Mouse (Mus musculus) cerebellum, adult 2 months (tissue): ENCODE results near the gene Mad1l1. TPM values are rescaled to one million over a fixed set of nuclear protein-coding genes. Genes with fewer than 3 reads are reported as not detected.
A peak's percentile ranks its signal among the peaks of the same experiment; 100 is the strongest.

Source experiments
- DNase-seq, 2 experiments: peaks; one replicate each; pipeline ENCODE4 v3.0.0; 2021
- H3K27ac ChIP-seq: fragments of 200-500 bp; 2 replicates; pipeline ENCODE4 v1.5.1; 2012; ENCODE audit warnings: low read length, control low read depth, inconsistent platforms; ENCODE audit not compliant: insufficient read depth
- H3K27me3 ChIP-seq: fragments of 200-500 bp; 2 replicates; pipeline ENCODE4 v1.6.1; 2012; ENCODE audit warnings: inconsistent platforms, mild to moderate bottlenecking, low read length, moderate library complexity; ENCODE audit not compliant: control insufficient read depth, insufficient read depth
- H3K4me1 ChIP-seq: fragments of 200-500 bp; 2 replicates; pipeline ENCODE4 v1.6.1; 2011; ENCODE audit warnings: low read length; ENCODE audit not compliant: control insufficient read depth, insufficient read depth
- H3K4me3 ChIP-seq: fragments of 200-500 bp; replicated peaks from 2 replicates; pipeline ENCODE3; 2011; ENCODE audit warnings: mild to moderate bottlenecking, low read depth, low read length, control low read depth; ENCODE audit not compliant: insufficient read depth
- CTCF ChIP-seq: fragments of 200-500 bp; IDR thresholded peaks from 2 replicates; pipeline ENCODE4 v1.5.1; 2011; ENCODE audit warnings: low read depth, mild to moderate bottlenecking, control low read depth, low read length, moderate library complexity, borderline replicate concordance; ENCODE audit not compliant: insufficient read depth
- POLR2A ChIP-seq: fragments of 200-500 bp; IDR thresholded peaks from 2 replicates; pipeline ENCODE4 v1.6.1; 2011; ENCODE audit warnings: low read length, control low read depth, borderline replicate concordance; ENCODE audit not compliant: insufficient read depth
- WGBS: fragments of 180-500 bp; shearing (Covaris S2); methylation state at CpG from one replicate; pipeline ENCODE4 v1.1.7; 2018; 5-methylcytosine and 5-hydroxymethylcytosine counted together
- polyA plus RNA-seq: library from polyadenylated mRNA; depleted of rRNA; stranded (reverse); fragments of >200 nt; gene quantifications from 2 replicates; pipeline ENCODE4 v1.2.3, GENCODE M21; 2012

Gene Mad1l1
- polyA plus RNA-seq, 1 experiment = 25.3 TPM

DNA sequence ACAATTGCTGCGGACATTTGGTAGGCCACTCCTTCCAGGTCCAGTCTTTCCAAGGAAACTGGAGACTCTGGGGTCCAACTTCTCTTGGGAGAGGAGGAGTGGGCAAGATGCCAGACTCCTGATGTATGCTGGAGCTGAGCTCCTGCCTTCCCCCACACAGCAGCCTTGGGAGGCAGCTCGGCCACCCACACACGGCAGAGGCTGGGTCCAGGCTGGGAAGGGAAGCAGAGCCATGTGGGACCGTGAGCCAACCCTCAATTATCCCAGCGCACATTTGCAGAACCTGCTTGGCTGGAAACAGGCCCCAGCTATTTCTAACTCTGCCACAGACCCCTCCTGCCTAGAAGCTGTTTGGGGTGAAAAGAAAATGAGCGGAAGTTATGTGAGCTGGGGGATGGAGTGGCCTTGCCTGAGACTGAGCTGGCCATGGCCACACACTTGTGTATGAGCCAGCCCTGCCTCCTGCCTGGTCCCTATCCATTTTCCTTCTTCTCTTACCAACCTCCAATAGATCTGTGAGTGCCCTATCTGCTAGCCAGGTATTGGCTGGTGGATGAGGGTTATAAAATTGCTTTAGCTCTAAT lies 260.0 kb downstream of the Mad1l1 start:
- DNase-seq = no peak
- Histone ChIP-seq H3K4me3 (no peak overlapping the region), H3K27ac (no peak overlapping the region), H3K4me1 (no peaks in the 10 kb centered on the region; the same call in 1 of the 2 replicates), H3K27me3 (no peaks in the 10 kb centered on the region)
- 59% methylated on average over 6 of the region's 6 CpGs for WGBS
- TF ChIP-seq CTCF = no peak
- TF ChIP-seq POLR2A = no peak

DNA sequence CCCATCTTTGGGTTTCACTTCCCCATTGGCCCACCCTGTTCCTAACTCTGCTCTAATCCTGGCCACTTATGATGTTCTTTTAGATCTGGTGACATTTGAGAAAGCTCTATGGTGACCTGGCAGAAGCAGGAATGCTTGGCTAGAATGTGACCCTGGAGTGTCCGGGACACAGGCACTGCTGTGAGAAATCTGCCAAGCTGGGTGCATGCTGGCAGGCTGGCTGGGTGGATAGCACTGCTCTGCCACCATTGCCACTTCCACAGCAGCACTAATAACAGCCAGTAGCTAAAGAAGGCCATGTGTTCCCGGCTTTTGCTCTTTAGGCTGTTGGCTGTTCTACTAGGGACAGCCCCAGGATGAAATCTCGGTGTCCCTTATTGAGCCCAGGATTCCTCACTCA lies 265.1 kb downstream of the Mad1l1 start:
- DNase-seq = no peak
- Histone ChIP-seq H3K4me3 (no peak overlapping the region), H3K27ac (no peak overlapping the region), H3K4me1 (no peaks in the 10 kb centered on the region; the same call in 1 of the 2 replicates), H3K27me3 (no peaks in the 10 kb centered on the region)
- TF ChIP-seq CTCF (no peak), POLR2A (no peak)
- 30% methylated on average over 3 of the region's 3 CpGs for WGBS

DNA sequence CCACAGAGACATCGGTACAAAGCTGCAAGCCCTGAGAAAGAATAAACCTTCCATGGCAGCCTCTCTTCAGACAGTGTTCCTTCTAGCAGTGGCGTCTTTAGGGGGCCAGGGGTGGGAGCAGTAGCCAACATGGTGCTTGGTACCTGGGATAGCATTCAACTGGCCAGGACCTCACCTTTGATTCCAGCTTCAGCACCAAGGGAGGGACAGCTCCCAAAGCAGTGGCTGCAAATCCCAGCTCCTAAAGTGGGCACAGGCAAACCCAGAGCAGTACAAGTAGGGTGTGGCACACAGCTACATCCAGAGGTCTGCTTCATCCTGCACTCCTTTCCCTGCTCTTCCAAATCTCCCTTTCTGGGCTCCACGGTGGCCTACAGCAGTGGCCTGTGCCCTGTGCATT lies 265.9 kb downstream of the Mad1l1 start:
- Histone ChIP-seq H3K27ac (no peak overlapping the region), H3K4me1 (no peaks in the 10 kb centered on the region; the same call in 1 of the 2 replicates), H3K27me3 (no peaks in the 10 kb centered on the region), H3K4me3 (no peak overlapping the region)
- no peak for TF ChIP-seq CTCF
- TF ChIP-seq POLR2A = no peak
- no peak for DNase-seq
- WGBS = 88% methylated on average over 3 of the region's 3 CpGs

DNA sequence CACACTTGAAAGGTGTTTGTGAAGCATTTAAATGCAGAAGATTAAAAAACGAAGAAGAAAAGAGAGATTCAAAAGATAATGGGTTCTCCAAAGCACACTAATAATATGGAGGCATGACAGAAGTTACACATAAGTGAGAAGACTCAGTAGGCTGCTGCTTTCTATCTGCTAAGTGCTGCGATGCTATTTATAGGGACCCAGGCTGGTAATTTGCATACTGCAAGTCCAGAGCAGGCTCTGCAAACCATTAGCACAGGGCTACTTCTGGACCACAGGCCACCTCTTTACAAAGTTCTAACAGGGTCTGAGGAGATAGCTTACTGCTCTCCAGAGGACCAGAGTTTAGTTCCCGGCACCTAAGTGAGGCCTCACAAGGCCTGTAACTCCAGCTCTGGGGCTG lies 267.7 kb downstream of the Mad1l1 start:
- H3K27me3 ChIP-seq = no peaks in the 10 kb centered on the region
- 89% methylated on average over 3 of the region's 3 CpGs for whole genome bisulfite sequencing

DNA sequence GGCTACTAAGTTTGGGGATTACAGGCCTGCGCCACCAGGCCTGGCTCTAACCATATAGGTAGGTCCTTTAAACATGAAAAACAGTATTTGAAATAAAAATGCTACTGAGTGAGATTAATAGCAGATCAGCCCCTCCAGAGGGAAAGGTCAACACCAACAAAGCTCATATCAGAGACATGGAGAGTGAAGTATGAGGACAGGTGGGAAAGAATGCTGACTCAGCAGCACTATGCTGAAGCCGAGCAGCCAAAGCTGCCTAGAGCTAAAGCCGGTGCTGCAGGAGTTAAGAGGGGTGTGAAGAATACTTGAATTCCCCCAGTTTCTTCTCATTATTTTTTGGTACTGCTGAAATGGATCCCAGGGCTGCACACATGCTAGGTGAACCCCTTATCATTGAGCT lies 268.9 kb downstream of the Mad1l1 start:
- H3K4me1 ChIP-seq = no peaks in the 10 kb centered on the region; the same call in 1 of the 2 replicates
- no peak for DNase-seq
- WGBS = 96% methylated on average over 3 of the region's 3 CpGs
- H3K27ac ChIP-seq = no peak overlapping the region
- H3K27me3 ChIP-seq = no peaks in the 10 kb centered on the region
- TF ChIP-seq POLR2A = no peak
- TF ChIP-seq CTCF = no peak
- H3K4me3 ChIP-seq = no peak overlapping the region

More for the DNA sequence above, 267.7 kb downstream of the Mad1l1 start:
- Histone ChIP-seq H3K4me1 (no peaks in the 10 kb centered on the region; the same call in 1 of the 2 replicates), H3K27ac (no peak overlapping the region), H3K4me3 (no peak overlapping the region)
- no peak for DNase-seq
- TF ChIP-seq CTCF = no peak
- TF ChIP-seq POLR2A = no peak

DNA sequence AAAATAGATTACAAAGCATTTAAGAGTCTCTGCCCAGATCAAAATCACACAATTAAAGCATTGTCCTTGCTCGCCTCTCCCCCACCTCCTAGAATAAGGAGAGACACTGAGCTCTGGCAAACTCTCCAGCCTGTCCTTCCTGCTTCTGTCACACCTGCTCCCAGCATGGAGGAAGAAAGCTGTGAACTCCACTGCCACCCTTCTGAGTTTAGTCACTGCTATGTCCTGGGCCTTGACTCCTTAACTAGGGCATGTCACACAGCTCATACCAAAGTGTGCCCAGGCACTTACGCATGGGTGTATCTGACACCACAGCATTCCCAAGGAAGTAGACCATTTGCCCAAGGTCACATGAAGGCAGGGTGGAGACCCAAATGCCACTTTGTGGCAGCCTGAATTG lies 275.9 kb downstream of the Mad1l1 start:
- WGBS = 88% methylated on average over 2 of the region's 2 CpGs
- no peaks in the 10 kb centered on the region for H3K27me3 ChIP-seq
- no peaks in the 10 kb centered on the region for H3K4me1 ChIP-seq
- TF ChIP-seq CTCF = no peak
- TF ChIP-seq POLR2A = no peak
- H3K4me3 ChIP-seq = no peak overlapping the region
- DNase-seq = no peak
- no peak overlapping the region for H3K27ac ChIP-seq

DNA sequence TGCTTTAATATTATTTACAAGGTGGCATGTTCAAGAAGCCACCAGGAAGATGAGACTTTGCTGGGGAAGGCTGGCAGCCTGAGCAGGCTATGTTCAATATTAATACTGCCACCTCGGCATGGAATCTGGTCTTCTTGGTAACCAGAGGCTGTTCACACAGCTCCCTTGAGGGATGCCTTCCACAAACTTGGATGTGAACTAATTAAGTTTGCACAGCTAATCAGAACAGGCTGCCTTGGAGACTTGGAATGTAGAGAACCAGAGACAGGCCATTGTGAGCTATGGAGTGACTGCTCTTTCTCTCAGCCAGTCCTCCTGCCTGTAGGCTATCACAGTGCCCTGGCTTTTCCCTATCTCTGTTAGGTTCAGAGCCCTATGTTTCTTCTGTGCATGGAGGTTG lies 278.4 kb downstream of the Mad1l1 start:
- H3K4me3 ChIP-seq = no peak overlapping the region
- WGBS = 90% methylated on average over 1 of the region's 1 CpGs
- TF ChIP-seq POLR2A (no peak), CTCF (no peak)
- no peak overlapping the region for H3K27ac ChIP-seq
- DNase-seq = no peak
- peaks cover 8% of the 10 kb centered on the region for H3K4me1 ChIP-seq
- H3K27me3 ChIP-seq = no peaks in the 10 kb centered on the region

DNA sequence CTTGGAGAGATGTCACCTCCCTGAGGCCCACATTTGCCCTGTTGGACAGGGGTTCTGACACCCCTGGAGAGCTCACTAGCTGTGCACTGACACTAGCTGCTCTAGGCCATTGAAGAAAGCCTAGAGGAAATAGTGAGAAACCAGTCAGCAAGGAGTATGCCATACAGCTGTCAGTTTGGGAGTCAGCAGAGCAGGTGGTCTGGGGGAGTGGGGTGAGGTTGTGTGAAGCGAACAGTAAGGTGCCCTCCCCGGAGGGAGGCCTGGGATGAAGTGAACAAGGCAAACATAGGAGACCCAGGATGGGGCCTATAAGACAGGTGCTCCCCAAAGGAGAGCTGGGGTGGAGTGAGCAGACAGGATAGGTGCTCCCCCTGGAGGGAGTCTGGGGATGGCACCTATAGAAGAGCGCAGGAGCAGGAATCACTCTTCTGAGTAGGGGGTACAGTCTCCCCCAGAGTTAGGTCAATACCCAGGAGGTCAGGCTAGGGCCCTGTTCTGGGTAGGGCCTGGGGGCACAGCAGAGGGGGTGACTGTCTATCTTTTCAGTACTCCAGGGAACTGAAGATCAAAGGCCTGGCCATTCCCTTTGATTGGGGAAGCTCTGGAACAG lies 279.2 kb downstream of the Mad1l1 start:
- WGBS = 80% methylated on average over 3 of the region's 3 CpGs
- H3K27me3 ChIP-seq = no peaks in the 10 kb centered on the region
- no peak for TF ChIP-seq POLR2A
- TF ChIP-seq CTCF = peak; percentile 32; the same call in 1 of the 2 replicates
- no peak overlapping the region for H3K4me3 ChIP-seq
- H3K4me1 ChIP-seq = peaks cover 9% of the 10 kb centered on the region
- no peak for DNase-seq
- no peak overlapping the region for H3K27ac ChIP-seq
